17 mouse cellular contexts compared by ENCODE assay signal in genomic region chr5:149137447-149137846, GRCm38 (mm10). TPM values are rescaled to one million over a fixed set of nuclear protein-coding genes. Genes with fewer than 3 reads are reported as not detected.
A peak's percentile ranks its signal among the peaks of the same experiment; 100 is the strongest.
DNase-seq lines count a peak whose midpoint lies in the region; ATAC-seq and TF ChIP-seq lines count a peak whose summit lies in the region.
"Had no signal": no experiment of that assay in that cellular context is flagged by ENCODE, and none has a peak within 500 bp of the region (broad histone marks: within the 10 kb centered on the region; RNA-seq: fewer than 3 reads in every experiment).

No protein-coding gene starts in this region.

- H3K27me3 ChIP-seq in heart, embryonic 13.5 days (replicated peaks), result no peaks in the 10 kb centered on the region
- no peaks in the 10 kb centered on the region for H3K27me3 ChIP-seq in lung, embryonic 14.5 days (ENCODE audit: insufficient read depth, low read length)
- no peaks in the 10 kb centered on the region for H3K27me3 ChIP-seq in liver, postnatal 0 days (ENCODE audit: insufficient read depth, low read length)
- H3K27me3 ChIP-seq: embryonic facial prominence, embryonic 12.5 days; limb, embryonic 13.5 days; lung, embryonic 15.5 days; stomach, embryonic 15.5 days had no signal

- H3K4me2 ChIP-seq in heart, embryonic 13.5 days, result no peak overlapping the region
- H3K4me2 ChIP-seq in lung, embryonic 14.5 days, result no peak overlapping the region
- H3K4me2 ChIP-seq in liver, postnatal 0 days (ENCODE audit: low read depth, low read length), result peak overlapping the region; percentile 42; the same call in 1 of the 2 replicates
- H3K4me2 ChIP-seq: embryonic facial prominence, embryonic 12.5 days; hindbrain, embryonic 14.5 days; limb, embryonic 13.5 days; lung, embryonic 15.5 days; stomach, embryonic 15.5 days had no signal

- no peaks in the 10 kb centered on the region for H3K36me3 ChIP-seq in heart, embryonic 13.5 days
- no peaks in the 10 kb centered on the region for H3K36me3 ChIP-seq in lung, embryonic 14.5 days (ENCODE audit: insufficient read depth)
- H3K36me3 ChIP-seq in liver, postnatal 0 days (replicated peaks; ENCODE audit: insufficient read depth, low read length), result no peaks in the 10 kb centered on the region
- H3K36me3 ChIP-seq: embryonic facial prominence, embryonic 12.5 days; limb, embryonic 13.5 days; lung, embryonic 15.5 days; stomach, embryonic 15.5 days had no signal

- TF ChIP-seq CTCF in lung, embryonic 14.5 days (IDR thresholded peaks at IDR 0.05; ENCODE audit: low read depth), result no peak
- no peak for TF ChIP-seq CTCF in liver, postnatal 0 days (IDR thresholded peaks at IDR 0.05; ENCODE audit: low read depth)

- peaks cover 34% of the 10 kb centered on the region for H3K4me1 ChIP-seq in heart, embryonic 13.5 days
- peaks cover 5% of the 10 kb centered on the region; the same call in 1 of the 2 replicates for H3K4me1 ChIP-seq in lung, embryonic 14.5 days (ENCODE audit: insufficient read depth)
- peaks cover 25% of the 10 kb centered on the region for H3K4me1 ChIP-seq in liver, postnatal 0 days (ENCODE audit: insufficient read depth)
- H3K4me1 ChIP-seq: stomach, embryonic 15.5 days had no signal

- no peak for ATAC-seq in heart, embryonic 13.5 days (ENCODE audit: extremely low read depth, insufficient number of reproducible peaks, low FRiP score, low TSS enrichment)
- ATAC-seq in lung, embryonic 14.5 days (ENCODE audit: insufficient read depth), result no peak
- peak; percentile 46; the same call in 1 of the 2 replicates for ATAC-seq in erythroblast, adult 5-6 weeks (replicated peaks; ENCODE audit: low FRiP score, poor library complexity, severe bottlenecking)
- ATAC-seq in liver, postnatal 0 days, result 0 out of 2 replicates have a peak, but pooled peaks have one; percentile 38
- ATAC-seq in frontal cortex, adult (ENCODE audit: low TSS enrichment), result no peak
- ATAC-seq: activated CD4-positive, CD25-positive, alpha-beta regulatory T cell, adult 4 months; forebrain, embryonic 14.5 days; inflammation-experienced regulatory T-cells, adult 6 months; midbrain, embryonic 16.5 days had no signal

- no peaks in the 10 kb centered on the region for H3K9me3 ChIP-seq in heart, embryonic 13.5 days
- H3K9me3 ChIP-seq in lung, embryonic 14.5 days (ENCODE audit: low read depth, low read length), result no peaks in the 10 kb centered on the region
- no peaks in the 10 kb centered on the region for H3K9me3 ChIP-seq in liver, postnatal 0 days (ENCODE audit: low read length)
- H3K9me3 ChIP-seq: embryonic facial prominence, embryonic 12.5 days; limb, embryonic 13.5 days; lung, embryonic 15.5 days; stomach, embryonic 15.5 days had no signal

- intact Hi-C loops in heart, postnatal 14 days (cut with DNase I), result no loop called here

- peak overlapping the region; percentile 8; the same call in 1 of the 2 replicates for H3K27ac ChIP-seq in heart, embryonic 13.5 days (replicated peaks)
- no peak overlapping the region for H3K27ac ChIP-seq in lung, embryonic 14.5 days (ENCODE audit: low read depth)
- peak overlapping the region; percentile 52 for H3K27ac ChIP-seq in liver, postnatal 0 days (ENCODE audit: low read depth)
- H3K27ac ChIP-seq: embryonic facial prominence, embryonic 12.5 days; hindbrain, embryonic 14.5 days; limb, embryonic 13.5 days; lung, embryonic 15.5 days; stomach, embryonic 15.5 days had no signal

- 39% methylated on average over 3 of the region's 3 CpGs for WGBS in heart, embryonic 13.5 days
- WGBS in lung, embryonic 14.5 days, result 32% methylated on average over 3 of the region's 3 CpGs
- 54% methylated on average over 3 of the region's 3 CpGs for WGBS in liver, postnatal 0 days (ENCODE audit: insufficient replicate concordance)

- no peak overlapping the region for H3K4me3 ChIP-seq in heart, embryonic 13.5 days
- no peak overlapping the region for H3K4me3 ChIP-seq in lung, embryonic 14.5 days (ENCODE audit: low read depth, low read length)
- no peak overlapping the region for H3K4me3 ChIP-seq in liver, postnatal 0 days (ENCODE audit: low read depth, low read length)
- H3K4me3 ChIP-seq: embryonic facial prominence, embryonic 12.5 days; limb, embryonic 13.5 days; lung, embryonic 15.5 days; stomach, embryonic 15.5 days had no signal

- no peak overlapping the region for H3K9ac ChIP-seq in heart, embryonic 13.5 days
- H3K9ac ChIP-seq in lung, embryonic 14.5 days, result no peak overlapping the region
- H3K9ac ChIP-seq in liver, postnatal 0 days (replicated peaks), result no peak overlapping the region
- H3K9ac ChIP-seq: embryonic facial prominence, embryonic 12.5 days; hindbrain, embryonic 14.5 days; limb, embryonic 13.5 days; lung, embryonic 15.5 days; stomach, embryonic 15.5 days had no signal

- TF ChIP-seq EP300 in liver, postnatal 0 days (IDR thresholded peaks at IDR 0.05; ENCODE audit: low read depth), result no peak

- no peak for DNase-seq in heart, postnatal 14 days
- DNase-seq in lung, embryonic 14.5 days, result peak; percentile 67
- no peak for DNase-seq in lung, postnatal 10 days
- DNase-seq in liver, postnatal 0 days, result no peak
- no peak for DNase-seq in adrenal gland, postnatal 4 days (ENCODE audit: low spot score in 2 of 2)

RNA-seq across cellular contexts. Expression of gene Uspl1, which starts 46.7 kb away (rescaled TPM):
- polyA plus RNA-seq in heart, embryonic 13.5 days (2015; fragmentation: Nextera tagmentation; extraction: Ambion mirVana), result 29.4 and 30.1 TPM in 2 replicates
- 10 to 100 TPM; 17.6 to 19.6 TPM for total RNA-seq in heart, postnatal 14 days (2021)
- polyA plus RNA-seq in lung, embryonic 14.5 days (2014; fragmentation: Nextera tagmentation; extraction: Ambion mirVana), result 48.7 and 49.7 TPM in 2 replicates
- 5.2 and 7.5 TPM in 2 replicates for total RNA-seq in erythroblast, adult 5-6 weeks (2015; ENCODE audit: low replicate concordance)
- total RNA-seq in erythroblast, adult 5-6 weeks (2017; ENCODE audit: low replicate concordance), result 10.0 and 15.1 TPM in 2 replicates
- 11.7 and 12.4 TPM in 2 replicates for polyA plus RNA-seq in liver, postnatal 0 days (2015; fragmentation: Nextera tagmentation; extraction: Ambion mirVana)
- 10 to 100 TPM; 38.9 to 39.9 TPM for total RNA-seq in adrenal gland, postnatal 4 days (2021)

RNA-seq across cellular contexts. Expression of gene Hmgb1, which starts 46.8 kb away (rescaled TPM):
- polyA plus RNA-seq in heart, embryonic 13.5 days (2015; fragmentation: Nextera tagmentation; extraction: Ambion mirVana), result 675 and 751 TPM in 2 replicates
- total RNA-seq in heart, postnatal 14 days (2021), result 100 to 1,000 TPM; 119 to 130 TPM
- polyA plus RNA-seq in lung, embryonic 14.5 days (2014; fragmentation: Nextera tagmentation; extraction: Ambion mirVana), result 2,008 and 2,115 TPM in 2 replicates
- total RNA-seq in erythroblast, adult 5-6 weeks (2015; ENCODE audit: low replicate concordance), result 310 and 337 TPM in 2 replicates
- 224 and 253 TPM in 2 replicates for total RNA-seq in erythroblast, adult 5-6 weeks (2017; ENCODE audit: low replicate concordance)
- 421 and 439 TPM in 2 replicates for polyA plus RNA-seq in liver, postnatal 0 days (2015; fragmentation: Nextera tagmentation; extraction: Ambion mirVana)
- total RNA-seq in adrenal gland, postnatal 4 days (2021), result 100 to 1,000 TPM; 314 to 324 TPM

Comparison
In these comparisons a context has a peak if more than half of its experiments do, and no peak if none do; other contexts are left out.
1. ATAC-seq: peak in erythroblast, adult 5-6 weeks (single experiment) and liver, postnatal 0 days (single experiment); none in heart, embryonic 13.5 days (single experiment), lung, embryonic 14.5 days (single experiment) and frontal cortex, adult (single experiment).